Mouse (Mus musculus) lung, embryonic 16.5 days (tissue): ENCODE measurements around the gene Phpt1. TPM values are rescaled to one million over a fixed set of nuclear protein-coding genes. Genes with fewer than 3 reads are reported as not detected.

ENCODE experiments used
- ATAC-seq: fragments of 200-750 bp; cut with Nextera tagmentation; 2 replicates; pipeline ENCODE4 v1.8.0; 2017; ENCODE audit warnings: low read depth, mild to moderate bottlenecking, moderate library complexity
- H3K27ac ChIP-seq: fragments of 300-500 bp; sonication (generic); 2 replicates; pipeline ENCODE4 v1.5.1; 2014; ENCODE audit warnings: mild to moderate bottlenecking, control low read depth, low read length
- H3K27me3 ChIP-seq: fragments of 300-500 bp; sonication (generic); 2 replicates; pipeline ENCODE4 v1.6.1; 2014; ENCODE audit warnings: low read depth, low read length, mixed read lengths; ENCODE audit not compliant: control insufficient read depth, insufficient read depth
- H3K36me3 ChIP-seq: fragments of 300-500 bp; sonication (generic); 2 replicates; pipeline ENCODE4 v1.6.1; 2014; ENCODE audit warnings: low read length; ENCODE audit not compliant: control insufficient read depth, insufficient read depth
- H3K4me1 ChIP-seq: fragments of 300-500 bp; sonication (generic); replicated peaks from 2 replicates; pipeline ENCODE4 v1.6.1; 2014; ENCODE audit warnings: low read length, mixed read lengths; ENCODE audit not compliant: control insufficient read depth, insufficient read depth
- H3K4me2 ChIP-seq: fragments of 300-500 bp; sonication (generic); 2 replicates; pipeline ENCODE4 v1.6.1; 2014; ENCODE audit warnings: low read depth, low read length, control low read depth
- H3K4me3 ChIP-seq: fragments of 300-500 bp; sonication (generic); 2 replicates; pipeline ENCODE4 v1.5.1; 2014; ENCODE audit warnings: mild to moderate bottlenecking, low read length, control low read depth
- H3K9ac ChIP-seq: fragments of 300-500 bp; sonication (generic); 2 replicates; pipeline ENCODE4 v1.6.1; 2014; ENCODE audit warnings: low read length, control low read depth
- H3K9me3 ChIP-seq: fragments of 300-500 bp; sonication (generic); 2 replicates; pipeline ENCODE4 v1.6.1; 2016; ENCODE audit warnings: low read length; ENCODE audit not compliant: control insufficient read depth
- WGBS: fragments of 180-500 bp; shearing (Covaris S2); extraction: QIAGEN DNeasy Blood & Tissue Kit; methylation state at CpG from one replicate; pipeline ENCODE4 v1.1.7; 2014; 5-methylcytosine and 5-hydroxymethylcytosine counted together
- polyA plus RNA-seq: library from polyadenylated mRNA; unstranded; fragments of >200 nt; fragmentation: Nextera tagmentation; extraction: Ambion mirVana; gene quantifications from 2 replicates; pipeline ENCODE4 v1.2.1, GENCODE M21; 2015

Gene Phpt1
- polyA plus RNA-seq, 1 experiment from 2014 or later = 167 TPM

- no peak for ATAC-seq
Observed at GRCm38 (mm10) chr2:25602526-25602925, 27.5 kb upstream of the Phpt1 start.

GRCm38 (mm10) chr2:25600037-25600436 lies 25.0 kb upstream of the Phpt1 start:
- H3K4me2 ChIP-seq = no peak overlapping the region
- peaks cover 58% of the 10 kb centered on the region for H3K36me3 ChIP-seq
- no peak for ATAC-seq
- H3K27ac ChIP-seq = no peak overlapping the region
- WGBS = 84% methylated on average over 2 of the region's 2 CpGs
- no peaks in the 10 kb centered on the region for H3K9me3 ChIP-seq
- H3K9ac ChIP-seq = no peak overlapping the region
- H3K4me1 ChIP-seq = no peaks in the 10 kb centered on the region
- H3K27me3 ChIP-seq = no peaks in the 10 kb centered on the region
- H3K4me3 ChIP-seq = no peak overlapping the region

More at GRCm38 (mm10) chr2:25602526-25602925, 27.5 kb upstream of the Phpt1 start:
- H3K27ac ChIP-seq = no peak overlapping the region
- H3K36me3 ChIP-seq = peaks cover 41% of the 10 kb centered on the region
- H3K9ac ChIP-seq = no peak overlapping the region
- H3K4me1 ChIP-seq = peaks cover 8% of the 10 kb centered on the region
- H3K4me3 ChIP-seq = no peak overlapping the region
- WGBS = 89% methylated on average over 5 of the region's 5 CpGs
- no peaks in the 10 kb centered on the region for H3K27me3 ChIP-seq
- H3K4me2 ChIP-seq = no peak overlapping the region
- no peaks in the 10 kb centered on the region for H3K9me3 ChIP-seq

GRCm38 (mm10) chr2:25598749-25599148 lies 23.7 kb upstream of the Phpt1 start:
- Histone ChIP-seq H3K4me3 (no peak overlapping the region), H3K9me3 (no peaks in the 10 kb centered on the region), H3K27ac (no peak overlapping the region), H3K27me3 (no peaks in the 10 kb centered on the region), H3K36me3 (peaks cover 64% of the 10 kb centered on the region), H3K4me1 (no peaks in the 10 kb centered on the region), H3K4me2 (no peak overlapping the region), H3K9ac (no peak overlapping the region)
- ATAC-seq = no peak
- 93% methylated on average over 1 of the region's 1 CpGs for WGBS

GRCm38 (mm10) chr2:25596765-25597510 lies 21.9 kb upstream of the Phpt1 start:
- Histone ChIP-seq H3K9ac (no peak overlapping the region), H3K36me3 (peaks cover 77% of the 10 kb centered on the region), H3K9me3 (no peaks in the 10 kb centered on the region), H3K27ac (no peak overlapping the region), H3K27me3 (no peaks in the 10 kb centered on the region), H3K4me1 (no peaks in the 10 kb centered on the region), H3K4me3 (no peak overlapping the region), H3K4me2 (no peak overlapping the region)
- WGBS = 93% methylated on average over 5 of the region's 5 CpGs
- ATAC-seq = no peak

- H3K27me3 ChIP-seq = no peaks in the 10 kb centered on the region
- H3K9ac ChIP-seq = no peak overlapping the region
- H3K4me3 ChIP-seq = no peak overlapping the region
- H3K4me2 ChIP-seq = no peak overlapping the region
- ATAC-seq = no peak
- peaks cover 53% of the 10 kb centered on the region for H3K36me3 ChIP-seq
- no peak overlapping the region for H3K27ac ChIP-seq
- H3K4me1 ChIP-seq = no peaks in the 10 kb centered on the region
- 82% methylated on average over 2 of the region's 2 CpGs for WGBS
- H3K9me3 ChIP-seq = no peaks in the 10 kb centered on the region
Observed at GRCm38 (mm10) chr2:25591863-25592262, 16.8 kb upstream of the Phpt1 start.

GRCm38 (mm10) chr2:25588227-25588907 lies 13.3 kb upstream of the Phpt1 start:
- no peak for ATAC-seq
- Histone ChIP-seq H3K9me3 (no peaks in the 10 kb centered on the region), H3K27ac (no peak overlapping the region), H3K9ac (no peak overlapping the region), H3K4me1 (no peaks in the 10 kb centered on the region), H3K27me3 (no peaks in the 10 kb centered on the region), H3K4me2 (no peak overlapping the region), H3K4me3 (no peak overlapping the region), H3K36me3 (peaks cover 45% of the 10 kb centered on the region)
- WGBS = 88% methylated on average over 8 of the region's 8 CpGs

- Histone ChIP-seq H3K9ac (no peak overlapping the region), H3K4me2 (no peak overlapping the region), H3K4me1 (peaks cover 2% of the 10 kb centered on the region; the same call in 1 of the 2 replicates), H3K27me3 (no peaks in the 10 kb centered on the region), H3K9me3 (no peaks in the 10 kb centered on the region), H3K4me3 (no peak overlapping the region), H3K27ac (no peak overlapping the region), H3K36me3 (peaks cover 37% of the 10 kb centered on the region)
- no peak for ATAC-seq
- WGBS = 86% methylated on average over 8 of the region's 8 CpGs
Observed at GRCm38 (mm10) chr2:25587290-25587689, 12.3 kb upstream of the Phpt1 start.

- Histone ChIP-seq H3K9ac (no peak overlapping the region), H3K9me3 (no peaks in the 10 kb centered on the region), H3K4me2 (no peak overlapping the region), H3K4me3 (no peak overlapping the region), H3K27ac (no peak overlapping the region), H3K36me3 (peaks cover 23% of the 10 kb centered on the region), H3K4me1 (peaks cover 10% of the 10 kb centered on the region), H3K27me3 (peaks cover 8% of the 10 kb centered on the region)
- ATAC-seq = no peak
- 69% methylated on average over 3 of the region's 3 CpGs for WGBS
Observed at GRCm38 (mm10) chr2:25585601-25586000, 10.6 kb upstream of the Phpt1 start.

- H3K9ac ChIP-seq = no peak overlapping the region
- no peak for ATAC-seq
- WGBS = 85% methylated on average over 4 of the region's 4 CpGs
- H3K36me3 ChIP-seq = peaks cover 21% of the 10 kb centered on the region
- peaks cover 15% of the 10 kb centered on the region for H3K27me3 ChIP-seq
- no peak overlapping the region for H3K4me2 ChIP-seq
- H3K9me3 ChIP-seq = no peaks in the 10 kb centered on the region
- H3K4me1 ChIP-seq = peaks cover 10% of the 10 kb centered on the region
- H3K4me3 ChIP-seq = no peak overlapping the region
- H3K27ac ChIP-seq = no peak overlapping the region
Observed at GRCm38 (mm10) chr2:25584856-25585255, 9.8 kb upstream of the Phpt1 start.
